ENCODE assay signal across 19 mouse cellular contexts in genomic region chr17:30821115-30821514, GRCm38 (mm10).
DNase-seq lines count a peak whose midpoint lies in the region; ATAC-seq lines count a peak whose summit lies in the region.
"Had no signal": no experiment of that assay in that cellular context is flagged by ENCODE, and none has a peak within 500 bp of the region (broad histone marks: within the 10 kb centered on the region; RNA-seq: fewer than 3 reads in every experiment).

No protein-coding gene starts in this region.

- no peak overlapping the region for H3K9ac ChIP-seq in hindbrain, embryonic 16.5 days (ENCODE audit: low read depth, low read length)
- no peak overlapping the region for H3K9ac ChIP-seq in heart, embryonic 16.5 days (ENCODE audit: low read length)
- no peak overlapping the region for H3K9ac ChIP-seq in stomach, embryonic 16.5 days (ENCODE audit: low read length)
- H3K9ac ChIP-seq: neural tube, embryonic 12.5 days had no signal

- H3K36me3 ChIP-seq in hindbrain, embryonic 10.5 days = no peaks in the 10 kb centered on the region
- H3K36me3 ChIP-seq in hindbrain, embryonic 16.5 days (ENCODE audit: control insufficient read depth, insufficient read depth, low read length) = no peaks in the 10 kb centered on the region
- H3K36me3 ChIP-seq in heart, embryonic 16.5 days (ENCODE audit: control insufficient read depth, insufficient read depth) = no peaks in the 10 kb centered on the region
- H3K36me3 ChIP-seq in stomach, embryonic 16.5 days (ENCODE audit: control insufficient read depth, insufficient read depth, low read length) = no peaks in the 10 kb centered on the region
- H3K36me3 ChIP-seq: neural tube, embryonic 12.5 days had no signal

- no peaks in the 10 kb centered on the region for H3K27me3 ChIP-seq in hindbrain, embryonic 10.5 days (ENCODE audit: insufficient read depth, poor library complexity, severe bottlenecking)
- no peaks in the 10 kb centered on the region for H3K27me3 ChIP-seq in hindbrain, embryonic 16.5 days (replicated peaks; ENCODE audit: control insufficient read depth, insufficient read depth, low read length)
- H3K27me3 ChIP-seq in heart, embryonic 16.5 days (ENCODE audit: control insufficient read depth, insufficient read depth, low read length) = no peaks in the 10 kb centered on the region
- no peaks in the 10 kb centered on the region for H3K27me3 ChIP-seq in stomach, embryonic 16.5 days (ENCODE audit: control insufficient read depth, insufficient read depth, low read length)
- H3K27me3 ChIP-seq: neural tube, embryonic 12.5 days had no signal

- 0 out of 2 replicates have a peak overlapping the region, but pooled peaks have one; percentile 16 for H3K27ac ChIP-seq in hindbrain, embryonic 10.5 days
- H3K27ac ChIP-seq in hindbrain, embryonic 16.5 days (ENCODE audit: low read depth, low read length) = no peak overlapping the region
- H3K27ac ChIP-seq in heart, embryonic 16.5 days (ENCODE audit: low read length) = peak overlapping the region; percentile 49; the same call in 1 of the 2 replicates
- H3K27ac ChIP-seq in stomach, embryonic 16.5 days (ENCODE audit: low read length) = peak overlapping the region; percentile 35; the same call in 1 of the 2 replicates
- H3K27ac ChIP-seq: gastrocnemius, adult 2 months; heart, adult 2 months; kidney, postnatal 0 days; neural tube, embryonic 12.5 days had no signal

- no peak for ATAC-seq in hindbrain, embryonic 16.5 days
- ATAC-seq in heart, embryonic 16.5 days (replicated peaks; ENCODE audit: extremely low read depth, insufficient read depth, low FRiP score) = peak; percentile 85
- peak; percentile 76; the same call in 1 of the 2 replicates for ATAC-seq in stomach, embryonic 16.5 days (ENCODE audit: insufficient read depth, low FRiP score)
- ATAC-seq: forebrain, embryonic 14.5 days; inflammation-experienced regulatory T-cells, adult 6 months had no signal

- no peak overlapping the region for H3K4me3 ChIP-seq in hindbrain, embryonic 10.5 days
- no peak overlapping the region for H3K4me3 ChIP-seq in hindbrain, embryonic 16.5 days (ENCODE audit: low read length)
- no peak overlapping the region for H3K4me3 ChIP-seq in heart, embryonic 16.5 days (ENCODE audit: low read length)
- H3K4me3 ChIP-seq in stomach, embryonic 16.5 days (replicated peaks; ENCODE audit: low read length) = no peak overlapping the region
- H3K4me3 ChIP-seq: gastrocnemius, adult 2 months; heart, adult 2 months; neural tube, embryonic 12.5 days had no signal

- no peaks in the 10 kb centered on the region for H3K9me3 ChIP-seq in hindbrain, embryonic 10.5 days
- H3K9me3 ChIP-seq in hindbrain, embryonic 16.5 days (ENCODE audit: control insufficient read depth, low read length) = no peaks in the 10 kb centered on the region
- no peaks in the 10 kb centered on the region for H3K9me3 ChIP-seq in heart, embryonic 16.5 days (replicated peaks; ENCODE audit: control insufficient read depth, low read length)
- no peaks in the 10 kb centered on the region for H3K9me3 ChIP-seq in stomach, embryonic 16.5 days (replicated peaks; ENCODE audit: control insufficient read depth, low read length)
- H3K9me3 ChIP-seq: neural tube, embryonic 12.5 days had no signal

- WGBS in hindbrain, embryonic 10.5 days = 83% methylated on average over 6 of the region's 6 CpGs
- WGBS in hindbrain, embryonic 16.5 days = 87% methylated on average over 6 of the region's 6 CpGs
- WGBS in heart, embryonic 16.5 days = 11% methylated on average over 6 of the region's 6 CpGs
- 49% methylated on average over 6 of the region's 6 CpGs for WGBS in stomach, embryonic 16.5 days

- no peak overlapping the region for H3K4me2 ChIP-seq in hindbrain, embryonic 16.5 days (ENCODE audit: low read length)
- peak overlapping the region; percentile 32 for H3K4me2 ChIP-seq in heart, embryonic 16.5 days (ENCODE audit: low read depth, low read length)
- no peak overlapping the region for H3K4me2 ChIP-seq in stomach, embryonic 16.5 days (ENCODE audit: low read depth, low read length)
- H3K4me2 ChIP-seq: neural tube, embryonic 12.5 days had no signal

- H3K4me1 ChIP-seq in hindbrain, embryonic 10.5 days (replicated peaks) = peaks cover 23% of the 10 kb centered on the region
- no peaks in the 10 kb centered on the region; the same call in 1 of the 2 replicates for H3K4me1 ChIP-seq in hindbrain, embryonic 16.5 days (ENCODE audit: control insufficient read depth, insufficient read depth, low read depth, low read length)
- H3K4me1 ChIP-seq in heart, embryonic 16.5 days (ENCODE audit: control insufficient read depth, insufficient read depth, low read length) = peaks cover 14% of the 10 kb centered on the region
- no peaks in the 10 kb centered on the region for H3K4me1 ChIP-seq in stomach, embryonic 16.5 days (ENCODE audit: control insufficient read depth, insufficient read depth, low read length)
- H3K4me1 ChIP-seq: neural tube, embryonic 12.5 days had no signal

- DNase-seq in hindbrain, embryonic 10.5 days (ENCODE audit: low spot score) = no peak
- peak; percentile 70 to 71 for DNase-seq in heart, adult 18-20 months
- no peak for DNase-seq in left cerebral cortex, adult 11 months (ENCODE audit: low spot score)
- no peak for DNase-seq in kidney, postnatal 36 days
- DNase-seq in Muller cell, postnatal 12 days (ENCODE audit: inconsistent ontology term) = no peak
- DNase-seq: adrenal gland, adult 8-10 months; B cell, adult 2 months; cerebellum, adult 9-11 months; gastrocnemius, adult 2 months; right cerebral cortex, postnatal 4 days; thymus, postnatal 14 days had no signal

Comparison
In these comparisons a context has a peak if more than half of its experiments do, and no peak if none do; other contexts are left out.
1. DNase-seq: peak in heart, adult 18-20 months (2 of 2); none in hindbrain, embryonic 10.5 days (single experiment), left cerebral cortex, adult 11 months (single experiment), kidney, postnatal 36 days (0 of 2) and Muller cell, postnatal 12 days (single experiment).